Mouse (Mus musculus): Measurements from ENCODE around the gene Ccdc30.

DNA sequence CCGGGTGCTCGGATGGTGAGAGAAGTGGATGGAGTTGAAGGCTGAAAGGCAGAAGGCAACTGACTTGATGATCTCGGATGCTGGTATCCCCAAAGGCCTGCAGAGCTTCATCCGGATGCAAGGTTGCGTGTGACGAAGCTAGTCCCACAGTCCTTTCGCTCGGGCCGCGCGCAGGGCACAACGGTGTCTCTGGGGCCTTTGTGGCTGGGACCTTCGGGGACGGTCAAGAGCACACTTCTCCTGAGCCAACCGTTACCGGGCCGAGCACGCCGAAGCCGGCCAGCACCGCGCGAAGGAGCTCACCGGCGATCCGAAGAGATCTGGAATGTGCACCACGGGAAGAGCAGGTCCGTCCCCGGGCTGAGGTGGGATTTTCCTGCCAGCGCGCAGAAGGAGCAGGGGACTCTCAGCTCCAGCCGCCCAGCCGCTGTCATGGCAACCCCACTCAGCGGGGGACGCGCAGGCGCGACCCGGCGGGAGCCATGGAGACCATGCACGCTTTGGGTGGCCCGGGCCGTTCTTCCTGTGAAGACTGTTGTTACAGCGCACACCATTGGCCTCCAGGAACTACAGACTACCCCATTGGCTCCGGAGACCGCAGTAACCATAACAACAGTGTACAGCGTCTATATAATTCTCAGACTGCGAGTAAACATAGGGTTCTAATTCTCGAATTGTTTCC lies at the start of gene Ccdc30:
- TF ChIP-seq CTCF (IDR thresholded peaks at IDR 0.05; ENCODE audit: low read depth) (no peak), EP300 (optimal IDR thresholded peaks at IDR 0.05) (no peak)

Measured in stomach, postnatal 0 days (tissue).